Mouse (Mus musculus): ENCODE measurements around the gene Fam104a.
A peak's percentile ranks its signal among the peaks of the same experiment; 100 is the strongest.

- TF ChIP-seq CTCF (IDR thresholded peaks at IDR 0.05; ENCODE audit: low read depth) (peak; percentile 41), EP300 (IDR thresholded peaks at IDR 0.05; ENCODE audit: low read depth) (no peak)
Observed at GRCm38 (mm10) chr11:113627785-113628184, 56.2 kb downstream of the Fam104a start.

Data from heart, postnatal 0 days (tissue).